Mouse (Mus musculus) heart, embryonic 13.5 days (tissue): ENCODE results near the gene Eloa. TPM values are rescaled to one million over a fixed set of nuclear protein-coding genes. Genes with fewer than 3 reads are reported as not detected.

ENCODE experiments used
- ATAC-seq: fragments of 200-750 bp; cut with Nextera tagmentation; 2 replicates; pipeline ENCODE4 v1.8.0; 2017; ENCODE audit warnings: moderate TSS enrichment; ENCODE audit not compliant: insufficient number of reproducible peaks, low FRiP score, low TSS enrichment; ENCODE audit errors: extremely low read depth
- H3K27ac ChIP-seq: fragments of 300-500 bp; sonication (generic); replicated peaks from 2 replicates; pipeline ENCODE4 v1.5.1; 2015; ENCODE audit warnings: moderate library complexity, mild to moderate bottlenecking, inconsistent platforms
- H3K27me3 ChIP-seq: fragments of 300-500 bp; sonication (generic); replicated peaks from 2 replicates; pipeline ENCODE4 v1.6.1; 2015; ENCODE audit warnings: mild to moderate bottlenecking, inconsistent platforms
- H3K36me3 ChIP-seq: fragments of 300-500 bp; sonication (generic); 2 replicates; pipeline ENCODE4 v1.6.1; 2015; ENCODE audit warnings: mild to moderate bottlenecking, inconsistent platforms
- H3K4me1 ChIP-seq: fragments of 300-500 bp; sonication (generic); 2 replicates; pipeline ENCODE4 v1.6.1; 2015; ENCODE audit warnings: inconsistent platforms
- H3K4me2 ChIP-seq: fragments of 300-500 bp; sonication (generic); 2 replicates; pipeline ENCODE4 v1.6.1; 2015; ENCODE audit warnings: inconsistent platforms, mild to moderate bottlenecking, moderate library complexity
- H3K4me3 ChIP-seq: fragments of 300-500 bp; sonication (generic); 2 replicates; pipeline ENCODE4 v1.5.1; 2015; ENCODE audit warnings: moderate library complexity, mild to moderate bottlenecking, inconsistent platforms
- H3K9ac ChIP-seq: fragments of 300-500 bp; sonication (generic); 2 replicates; pipeline ENCODE4 v1.6.1; 2015; ENCODE audit warnings: inconsistent platforms, mild to moderate bottlenecking, moderate library complexity
- H3K9me3 ChIP-seq: fragments of 300-500 bp; sonication (generic); 2 replicates; pipeline ENCODE4 v1.6.1; 2016; ENCODE audit warnings: inconsistent platforms
- WGBS: fragments of 180-500 bp; shearing (Covaris S2); methylation state at CpG from one replicate; pipeline ENCODE4 v1.1.7; 2015; ENCODE audit warnings: mixed read lengths; 5-methylcytosine and 5-hydroxymethylcytosine counted together
- polyA plus RNA-seq: library from polyadenylated mRNA; unstranded; fragments of >200 nt; fragmentation: Nextera tagmentation; extraction: Ambion mirVana; gene quantifications from 2 replicates; pipeline ENCODE4 v1.2.1, GENCODE M21; 2015

Eloa gene
- polyA plus RNA-seq, 1 experiment from 2014 or later: 28.5 TPM

DNA sequence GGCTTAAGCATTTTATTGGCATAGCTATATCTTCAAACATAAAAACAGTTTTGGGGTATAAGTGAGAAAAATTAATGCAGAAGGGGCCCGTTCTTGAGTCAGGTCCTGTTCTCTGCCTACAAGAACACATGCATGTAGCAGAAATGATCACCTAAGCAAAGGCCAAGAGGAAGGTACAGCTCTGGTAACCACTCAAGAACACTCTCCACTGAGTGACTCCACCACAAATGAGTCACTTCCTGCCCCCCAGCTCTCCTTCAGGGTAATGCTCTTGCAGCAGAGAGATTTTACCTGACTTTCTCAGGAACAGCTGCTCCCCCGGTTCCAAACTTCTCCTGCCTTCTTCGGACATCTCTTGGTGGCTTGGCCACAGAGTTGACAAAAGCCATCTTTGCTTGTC is 14.7 kb downstream of the Eloa start:
- WGBS: 91% methylated on average over 3 of the region's 3 CpGs
- no peak for ATAC-seq
- Histone ChIP-seq H3K27me3 (no peaks in the 10 kb centered on the region), H3K36me3 (peaks cover 96% of the 10 kb centered on the region), H3K4me3 (no peak overlapping the region), H3K9me3 (no peaks in the 10 kb centered on the region), H3K9ac (no peak overlapping the region), H3K4me2 (no peak overlapping the region), H3K4me1 (no peaks in the 10 kb centered on the region), H3K27ac (no peak overlapping the region)

DNA sequence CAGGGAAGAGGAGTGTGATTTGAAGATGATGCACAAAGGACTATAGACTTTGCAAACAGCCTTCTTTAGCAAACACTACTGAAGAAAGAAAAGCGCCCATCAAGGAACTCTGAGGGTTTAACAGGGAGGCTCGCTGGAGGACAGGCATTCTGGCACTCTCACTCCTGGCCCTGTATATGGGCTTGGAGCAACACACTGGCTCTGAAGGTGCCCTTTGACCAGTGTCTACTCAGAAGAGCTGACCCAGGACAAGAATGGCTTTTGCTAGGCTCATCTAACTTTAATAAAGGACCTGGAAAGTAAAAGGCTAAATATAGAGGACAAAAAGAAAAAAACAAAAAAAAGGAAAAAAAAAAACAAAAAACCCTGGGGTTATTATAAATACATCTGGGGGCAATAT is 16.6 kb downstream of the Eloa start:
- Histone ChIP-seq H3K27me3 (no peaks in the 10 kb centered on the region), H3K9me3 (no peaks in the 10 kb centered on the region), H3K4me2 (no peak overlapping the region), H3K9ac (no peak overlapping the region), H3K27ac (no peak overlapping the region), H3K4me3 (no peak overlapping the region), H3K36me3 (peaks cover 87% of the 10 kb centered on the region), H3K4me1 (no peaks in the 10 kb centered on the region)
- ATAC-seq: no peak
- WGBS: 93% methylated on average over 2 of the region's 2 CpGs

DNA sequence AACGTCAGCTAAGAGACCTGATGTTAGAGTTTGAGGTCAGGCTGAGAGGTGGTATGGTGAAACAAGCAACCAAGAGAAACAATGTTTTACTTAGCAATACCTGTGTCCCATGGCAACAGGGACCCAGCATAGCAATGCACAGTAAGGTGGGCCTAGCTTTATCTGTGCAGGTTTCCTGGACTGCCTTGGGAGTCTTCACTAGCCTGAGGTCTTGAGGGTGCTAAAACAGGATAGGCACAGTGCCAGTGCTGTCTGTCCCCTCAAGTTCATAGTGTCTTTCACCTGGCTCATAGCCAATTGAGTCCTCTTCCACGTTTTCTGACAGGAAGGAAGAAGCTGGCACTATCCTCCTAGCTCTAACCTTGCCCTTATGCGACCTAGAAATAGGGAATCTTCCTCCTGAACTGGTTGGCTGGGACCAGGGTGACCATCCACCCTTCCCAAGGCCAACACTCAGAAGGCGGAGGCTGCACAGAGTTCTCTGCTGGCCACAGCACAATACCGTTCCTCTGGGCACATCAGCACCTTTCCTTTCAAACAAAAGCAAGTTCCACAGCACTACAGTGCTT is 17.4 kb downstream of the Eloa start:
- Histone ChIP-seq H3K4me1 (no peaks in the 10 kb centered on the region), H3K9ac (no peak overlapping the region), H3K9me3 (no peaks in the 10 kb centered on the region), H3K4me3 (no peak overlapping the region), H3K36me3 (peaks cover 80% of the 10 kb centered on the region), H3K27ac (no peak overlapping the region), H3K4me2 (no peak overlapping the region), H3K27me3 (no peaks in the 10 kb centered on the region)
- WGBS: 72% methylated on average over 5 of the region's 5 CpGs
- ATAC-seq: no peak

- ATAC-seq: no peak
- Histone ChIP-seq H3K9ac (no peak overlapping the region), H3K36me3 (no peaks in the 10 kb centered on the region), H3K27ac (no peak overlapping the region), H3K4me2 (no peak overlapping the region), H3K4me3 (no peak overlapping the region), H3K9me3 (peaks cover 13% of the 10 kb centered on the region), H3K27me3 (no peaks in the 10 kb centered on the region), H3K4me1 (no peaks in the 10 kb centered on the region)
- WGBS: 77% methylated on average over 4 of the region's 4 CpGs
These were observed 26.4 kb downstream of the Eloa start for GRCm38 (mm10) chr4:135995118-135995517.

- 91% methylated on average over 6 of the region's 6 CpGs for WGBS
- ATAC-seq: no peak
These were observed 27.6 kb downstream of the Eloa start for GRCm38 (mm10) chr4:135993941-135994340.

GRCm38 (mm10) chr4:135987714-135988113 is 33.8 kb downstream of the Eloa start:
- no peak for ATAC-seq
- H3K4me2 ChIP-seq: peak overlapping the region; percentile 96
- H3K9me3 ChIP-seq: 0 out of 2 replicates have a peak, but pooled peaks cover 4% of the 10 kb centered on the region
- H3K9ac ChIP-seq: peak overlapping the region; percentile 98
- peak overlapping the region; percentile 91 for H3K4me3 ChIP-seq
- H3K4me1 ChIP-seq: peaks cover 24% of the 10 kb centered on the region
- peak overlapping the region; percentile 91 for H3K27ac ChIP-seq
- WGBS: 70% methylated on average over 9 of the region's 9 CpGs
- peaks cover 28% of the 10 kb centered on the region for H3K36me3 ChIP-seq
- no peaks in the 10 kb centered on the region for H3K27me3 ChIP-seq

More at GRCm38 (mm10) chr4:135993941-135994340, 27.6 kb downstream of the Eloa start:
- H3K4me3 ChIP-seq: no peak overlapping the region
- H3K27ac ChIP-seq: no peak overlapping the region
- no peak overlapping the region for H3K9ac ChIP-seq
- H3K9me3 ChIP-seq: peaks cover 13% of the 10 kb centered on the region
- no peak overlapping the region for H3K4me2 ChIP-seq
- no peaks in the 10 kb centered on the region for H3K27me3 ChIP-seq
- H3K36me3 ChIP-seq: no peaks in the 10 kb centered on the region
- H3K4me1 ChIP-seq: no peaks in the 10 kb centered on the region

DNA sequence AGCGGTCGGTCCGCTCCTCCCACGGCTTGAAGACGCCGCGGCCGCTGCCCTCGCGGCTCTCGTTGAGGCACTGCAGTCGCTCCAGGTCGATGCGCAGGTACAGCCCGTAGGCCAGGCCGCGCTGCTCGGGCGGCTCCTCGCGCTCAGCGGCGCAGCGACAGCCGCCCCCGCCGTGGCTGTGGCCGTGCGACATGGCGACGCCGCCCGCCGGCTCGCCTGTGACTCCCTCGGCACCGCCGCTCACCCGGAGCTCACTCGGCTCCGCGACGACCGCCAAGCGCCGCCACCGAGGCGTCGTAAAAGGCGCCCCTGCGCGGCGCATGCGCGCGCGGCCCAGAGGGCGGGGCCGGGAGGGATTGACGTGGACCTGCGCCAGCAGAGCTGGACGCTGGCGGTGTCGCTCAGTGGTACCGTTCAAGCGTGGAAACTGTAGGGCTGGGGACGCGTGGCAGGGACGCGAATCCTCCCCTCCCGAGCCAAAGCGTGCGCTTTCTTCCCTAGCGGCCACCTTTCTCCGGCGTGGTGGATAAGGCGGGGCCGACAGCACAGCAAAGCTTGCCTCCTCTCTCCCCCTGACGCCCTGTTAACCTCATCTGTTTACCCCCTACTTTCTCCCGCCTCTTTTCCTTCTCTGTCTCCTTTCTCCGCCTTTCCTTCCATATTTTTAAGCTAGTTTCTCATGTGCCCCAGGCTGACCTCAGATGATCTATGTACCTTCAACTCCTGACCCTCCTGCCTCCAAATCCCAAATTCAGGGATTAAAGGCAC is 34.4 kb downstream of the Eloa start, which contains the start of gene Pithd1:
Pithd1 (minus strand) TSS at position 322 of the 768 bp plus-strand sequence.
- Histone ChIP-seq H3K4me2 (peak within 1 kb of the TSS; percentile 96), H3K4me1 (peaks cover 24% of the 10 kb centered on the region), H3K36me3 (peaks cover 34% of the 10 kb centered on the region), H3K9me3 (0 out of 2 replicates have a peak, but pooled peaks cover 4% of the 10 kb centered on the region), H3K9ac (peak within 1 kb of the TSS; percentile 98), H3K27ac (peak within 1 kb of the TSS; percentile 91), H3K4me3 (peak within 1 kb of the TSS; percentile 91), H3K27me3 (no peaks in the 10 kb centered on the region)
- under 1% methylated on average over 81 of the region's 81 CpGs for WGBS
- peak; percentile 90 for ATAC-seq

DNA sequence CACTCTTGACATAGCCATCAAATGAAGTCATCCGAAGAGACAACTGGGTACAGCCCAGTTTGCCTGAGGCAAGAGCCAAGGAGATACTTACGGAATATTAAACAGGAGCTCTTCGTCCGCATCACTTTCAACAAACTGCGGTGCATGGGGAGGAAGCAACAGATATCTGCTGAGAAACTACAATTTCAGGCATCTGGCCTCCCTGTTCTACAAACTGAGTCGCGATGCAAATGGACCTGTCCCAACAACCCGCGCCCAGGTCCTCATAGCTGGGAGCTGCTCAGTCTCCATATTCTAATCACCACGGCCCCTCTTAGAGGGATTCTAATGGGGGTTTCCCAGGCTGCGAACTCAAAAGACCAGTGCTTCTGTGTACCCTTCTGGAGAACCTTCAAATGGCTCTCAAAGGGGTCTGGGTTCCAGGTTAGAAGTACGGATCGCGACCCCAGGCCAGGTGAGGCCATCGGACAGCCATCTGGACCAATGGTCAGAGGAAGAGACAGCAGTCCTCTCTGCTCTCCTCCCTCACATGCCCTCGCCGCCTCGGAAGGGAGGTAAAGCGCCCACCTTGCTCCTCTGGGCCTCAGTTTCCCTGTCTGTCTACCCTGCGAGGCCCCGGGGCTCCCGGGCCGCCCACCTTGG is 35.1 kb downstream of the Eloa start:
- H3K4me2 ChIP-seq: peak overlapping the region; percentile 96
- no peaks in the 10 kb centered on the region for H3K27me3 ChIP-seq
- H3K9ac ChIP-seq: peak overlapping the region; percentile 98
- no peak for ATAC-seq
- peaks cover 24% of the 10 kb centered on the region for H3K4me1 ChIP-seq
- WGBS: 7% methylated on average over 23 of the region's 23 CpGs
- H3K9me3 ChIP-seq: 0 out of 2 replicates have a peak, but pooled peaks cover under 1% of the 10 kb centered on the region
- H3K27ac ChIP-seq: peak overlapping the region; percentile 91
- H3K4me3 ChIP-seq: peak overlapping the region; percentile 91
- H3K36me3 ChIP-seq: peaks cover 41% of the 10 kb centered on the region

GRCm38 (mm10) chr4:135985769-135986168 is 35.8 kb downstream of the Eloa start:
- Histone ChIP-seq H3K4me1 (peaks cover 24% of the 10 kb centered on the region), H3K27ac (0 out of 2 replicates have a peak overlapping the region, but pooled peaks have one; percentile 91), H3K4me2 (peak overlapping the region; percentile 96), H3K9me3 (no peaks in the 10 kb centered on the region), H3K4me3 (peak overlapping the region; percentile 91), H3K27me3 (no peaks in the 10 kb centered on the region), H3K36me3 (peaks cover 47% of the 10 kb centered on the region), H3K9ac (peak overlapping the region; percentile 98)
- 88% methylated on average over 7 of the region's 7 CpGs for WGBS
- ATAC-seq: no peak

- Histone ChIP-seq H3K36me3 (peaks cover 53% of the 10 kb centered on the region), H3K4me3 (peak overlapping the region; percentile 91), H3K27ac (peak overlapping the region; percentile 43; the same call in 1 of the 2 replicates), H3K27me3 (no peaks in the 10 kb centered on the region), H3K9ac (peak overlapping the region; percentile 98; the same call in 1 of the 2 replicates), H3K4me1 (peaks cover 24% of the 10 kb centered on the region), H3K4me2 (peak overlapping the region; percentile 96), H3K9me3 (no peaks in the 10 kb centered on the region)
- ATAC-seq: peak; percentile 37; the same call in 1 of the 2 replicates
- WGBS: 75% methylated on average over 5 of the region's 5 CpGs
These were observed 36.4 kb downstream of the Eloa start for GRCm38 (mm10) chr4:135985193-135985592.

GRCm38 (mm10) chr4:135984556-135984955 is 37.0 kb downstream of the Eloa start:
- peak overlapping the region; percentile 96 for H3K4me2 ChIP-seq
- WGBS: 69% methylated on average over 5 of the region's 5 CpGs
- peak overlapping the region; percentile 43 for H3K27ac ChIP-seq

More at GRCm38 (mm10) chr4:135984556-135984955, 37.0 kb downstream of the Eloa start:
- no peak for ATAC-seq
- Histone ChIP-seq H3K27me3 (no peaks in the 10 kb centered on the region), H3K9ac (peak overlapping the region; percentile 29; the same call in 1 of the 2 replicates), H3K4me3 (peak overlapping the region; percentile 91), H3K9me3 (no peaks in the 10 kb centered on the region), H3K36me3 (peaks cover 53% of the 10 kb centered on the region), H3K4me1 (peaks cover 24% of the 10 kb centered on the region)
